Mouse (Mus musculus) megakaryocyte, embryonic 14.5 days (primary cell): ENCODE measurements at regions not wholly inside any gene's neighbourhood (a gene's known extent, or its start where the extent isn't known, plus 50 kb on each side); places are given as distances from the start of the nearest gene placed in this dataset.

Source experiments
- FLI1 ChIP-seq: IDR thresholded peaks from 2 replicates; pipeline ENCODE4 v1.6.1; 2012; ENCODE audit warnings: low read length, inconsistent platforms, mixed read lengths
- GATA1 ChIP-seq: IDR thresholded peaks from 3 replicates; pipeline ENCODE4 v1.6.1; 2012; ENCODE audit warnings: mixed read lengths, low read length, inconsistent platforms, borderline replicate concordance

DNA sequence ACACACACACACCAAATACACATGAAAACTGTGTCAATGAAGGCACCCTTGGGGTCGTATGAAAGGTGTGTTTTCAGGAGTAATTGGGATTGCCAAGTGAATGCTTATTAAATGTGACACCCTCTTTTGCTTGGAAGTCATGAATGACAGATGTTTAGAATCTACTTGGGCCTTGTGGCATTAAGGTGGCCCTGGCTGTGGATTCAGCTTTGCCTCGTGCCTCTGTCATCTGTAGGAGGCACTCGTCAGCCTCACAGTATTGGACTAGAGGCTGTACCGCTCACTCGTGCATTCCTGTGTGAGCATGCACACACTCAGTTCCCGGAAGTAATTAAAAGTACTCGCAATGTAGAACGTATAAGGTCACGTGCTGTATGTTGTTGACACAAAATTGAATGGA, 66.0 kb upstream of the Ssx2ip start:
- TF ChIP-seq GATA1 (no peak), FLI1 (no peak)
